Mouse (Mus musculus) CH12F3 (cell line): ENCODE measurements around the gene Notch2.

Source experiments
- in situ Hi-C: fragments of 300-500 bp; cut with MboI; formaldehyde crosslinking; loops from 2 replicates; pipeline ENCODE4 v1.14.3; 2020; ENCODE audit warnings: low sequenced_read_pairs

The Notch2 gene

DNA sequence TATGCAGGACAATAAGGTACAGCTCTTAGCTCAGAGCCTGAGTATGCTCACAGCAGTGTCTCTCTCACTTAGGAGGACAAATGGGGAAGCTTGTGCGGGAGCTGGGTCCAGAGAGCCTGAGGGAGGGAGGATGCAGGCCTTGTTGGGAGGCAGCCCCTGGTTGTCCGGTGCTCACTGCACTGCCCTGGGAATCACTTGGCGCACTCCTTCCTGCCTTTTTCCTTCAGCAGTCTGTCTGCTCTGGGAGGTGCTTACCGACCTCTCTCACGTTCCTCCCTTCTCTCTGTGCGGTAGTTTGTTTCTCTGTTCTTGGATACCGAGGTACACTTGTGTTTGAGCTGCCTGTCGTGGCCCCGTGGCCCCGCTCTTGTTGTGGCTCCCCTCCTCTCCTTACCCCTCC lies 131.9 kb downstream of the Notch2 start:
- in situ Hi-C loops, result no loop called here

DNA sequence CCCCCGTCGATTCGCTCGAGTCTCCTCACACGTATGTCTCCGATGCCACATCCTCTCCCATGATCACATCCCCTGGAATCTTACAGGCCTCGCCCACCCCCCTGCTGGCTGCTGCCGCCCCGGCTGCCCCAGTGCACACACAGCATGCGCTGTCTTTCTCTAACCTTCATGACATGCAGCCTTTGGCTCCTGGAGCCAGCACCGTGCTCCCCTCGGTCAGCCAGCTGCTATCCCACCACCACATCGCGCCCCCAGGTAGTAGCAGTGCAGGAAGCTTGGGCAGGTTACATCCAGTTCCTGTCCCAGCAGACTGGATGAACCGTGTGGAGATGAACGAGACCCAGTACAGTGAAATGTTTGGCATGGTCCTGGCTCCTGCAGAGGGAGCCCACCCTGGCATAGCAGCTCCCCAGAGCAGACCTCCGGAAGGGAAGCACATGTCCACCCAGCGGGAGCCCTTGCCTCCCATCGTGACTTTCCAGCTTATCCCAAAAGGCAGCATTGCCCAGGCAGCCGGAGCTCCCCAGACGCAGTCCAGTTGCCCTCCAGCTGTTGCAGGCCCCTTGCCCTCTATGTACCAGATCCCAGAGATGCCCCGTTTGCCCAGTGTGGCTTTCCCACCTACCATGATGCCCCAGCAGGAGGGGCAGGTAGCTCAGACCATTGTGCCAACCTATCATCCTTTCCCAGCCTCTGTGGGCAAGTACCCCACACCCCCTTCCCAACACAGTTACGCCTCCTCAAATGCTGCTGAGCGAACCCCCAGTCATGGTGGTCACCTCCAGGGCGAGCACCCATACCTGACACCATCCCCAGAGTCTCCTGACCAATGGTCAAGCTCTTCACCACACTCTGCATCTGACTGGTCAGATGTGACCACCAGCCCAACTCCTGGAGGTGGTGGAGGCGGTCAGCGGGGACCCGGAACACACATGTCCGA lies 133.4 kb downstream of the Notch2 start:
- in situ Hi-C loops, result no loop called here

DNA sequence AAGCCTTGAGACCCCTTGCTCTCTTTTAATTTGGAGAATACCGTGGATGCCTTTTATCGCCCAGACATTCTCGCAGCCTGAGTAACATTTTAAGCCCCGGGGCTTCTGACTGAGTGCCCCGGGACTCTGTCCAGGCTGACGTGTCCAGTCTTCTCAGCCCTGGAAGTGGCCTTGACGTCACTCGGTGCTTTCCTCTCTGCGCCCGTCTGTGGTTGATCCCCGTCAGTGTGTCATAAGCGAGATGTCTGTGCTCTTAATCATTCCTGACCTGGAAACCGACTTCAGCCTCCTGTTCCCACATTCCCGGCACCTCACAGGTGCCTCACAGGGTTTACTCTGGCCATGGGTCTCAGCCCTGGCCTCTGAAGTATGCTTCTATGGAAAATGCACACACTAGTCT lies 134.4 kb downstream of the Notch2 start:
- in situ Hi-C loops, result no loop called here

DNA sequence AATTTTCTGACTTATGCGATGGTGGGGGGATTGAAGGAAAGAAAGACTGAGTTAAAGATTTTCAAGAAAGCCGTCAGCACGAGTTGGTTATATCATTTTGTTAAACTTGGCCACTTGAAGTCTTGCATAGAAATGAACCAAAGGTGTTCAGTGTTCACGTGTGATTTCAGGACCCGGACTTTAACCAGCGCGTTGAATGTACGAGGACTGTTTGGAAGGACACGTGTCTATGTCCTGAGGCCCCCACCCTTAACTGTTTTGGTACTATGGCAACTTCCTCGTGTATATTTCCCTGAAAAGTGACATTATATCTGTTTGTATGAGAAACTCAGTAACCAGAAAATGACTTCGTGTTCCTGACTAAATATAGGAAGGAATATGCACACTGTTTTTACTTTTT lies 136.6 kb downstream of the Notch2 start:
- in situ Hi-C loops, result no loop called here

DNA sequence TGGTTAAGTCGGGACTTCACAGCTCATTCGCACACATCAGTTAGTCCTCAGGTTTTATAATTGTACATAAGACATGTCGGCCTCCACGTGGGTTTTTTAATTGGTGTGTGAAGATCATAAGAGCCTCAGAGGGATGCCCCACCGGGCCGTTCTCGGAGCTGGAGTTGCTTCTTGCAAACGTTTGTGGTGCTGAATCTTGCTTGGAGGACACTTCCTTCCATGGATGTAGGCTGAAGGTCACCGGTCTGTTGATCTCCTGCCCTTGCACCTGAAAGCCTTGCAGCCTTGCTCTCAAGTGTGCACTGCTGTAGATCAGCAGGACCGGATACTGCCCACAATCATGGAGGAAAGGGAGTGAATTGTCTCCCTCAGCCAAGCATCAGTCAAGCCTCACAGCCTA lies 137.7 kb downstream of the Notch2 start:
- in situ Hi-C loops, result no loop called here

DNA sequence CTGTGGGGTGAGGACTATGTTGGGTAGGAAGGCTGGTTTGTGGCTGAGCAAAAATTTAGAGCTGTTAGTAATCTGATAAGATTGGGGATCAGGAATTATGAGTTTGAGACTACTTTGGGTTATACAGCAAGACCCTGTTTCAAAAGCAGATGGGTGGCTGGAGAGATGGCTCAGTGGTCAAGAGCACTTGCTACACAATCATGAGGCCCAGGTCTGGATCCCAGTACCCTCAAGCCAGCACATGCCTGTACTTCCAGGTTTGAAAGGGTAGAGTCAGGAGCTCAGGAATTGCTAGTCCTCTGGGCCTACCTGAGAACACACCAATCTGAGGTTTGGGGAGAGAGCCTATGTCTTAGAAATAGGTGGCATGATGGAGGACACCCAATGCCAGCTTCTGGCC lies 140.1 kb downstream of the Notch2 start:
- in situ Hi-C loops, result no loop called here

DNA sequence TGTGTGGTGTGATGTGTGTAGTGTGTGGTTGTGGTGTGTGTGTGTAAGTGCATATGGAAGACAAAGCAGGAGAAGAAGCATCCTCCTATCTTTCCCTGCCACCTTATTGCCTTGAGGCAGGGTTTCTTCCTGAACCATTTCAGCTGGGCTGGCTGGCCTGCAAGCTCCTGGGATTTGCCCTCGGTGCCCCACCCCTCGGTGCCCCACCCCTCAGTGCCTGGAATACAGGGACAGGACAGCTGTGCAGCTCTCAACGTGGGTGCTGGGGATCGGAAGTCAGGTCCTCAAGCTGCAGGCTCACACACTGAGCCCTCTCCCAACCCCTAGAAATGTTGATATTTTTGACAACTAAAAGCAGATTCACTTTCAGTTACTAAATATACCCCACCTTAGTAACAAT lies 142.8 kb downstream of the Notch2 start:
- in situ Hi-C loops, result no loop called here

DNA sequence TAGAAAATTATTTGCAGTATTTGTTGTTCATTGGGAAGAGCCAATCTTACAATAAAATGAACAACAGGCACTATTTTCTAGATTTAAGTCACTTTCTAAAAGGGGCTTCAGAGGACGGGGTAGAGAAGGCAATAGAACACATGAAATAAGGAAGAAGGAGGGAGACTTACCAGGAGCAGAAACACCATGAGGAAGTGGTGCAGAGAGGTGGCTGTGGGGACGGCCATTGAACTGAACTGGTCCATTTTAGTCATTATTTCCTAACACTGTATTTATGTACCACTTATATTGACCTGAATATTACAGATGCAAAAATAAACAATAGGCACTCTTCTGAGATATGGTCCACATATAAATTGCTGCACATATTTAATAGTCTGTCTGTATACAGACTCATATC lies 143.7 kb downstream of the Notch2 start:
- in situ Hi-C loops, result no loop called here

DNA sequence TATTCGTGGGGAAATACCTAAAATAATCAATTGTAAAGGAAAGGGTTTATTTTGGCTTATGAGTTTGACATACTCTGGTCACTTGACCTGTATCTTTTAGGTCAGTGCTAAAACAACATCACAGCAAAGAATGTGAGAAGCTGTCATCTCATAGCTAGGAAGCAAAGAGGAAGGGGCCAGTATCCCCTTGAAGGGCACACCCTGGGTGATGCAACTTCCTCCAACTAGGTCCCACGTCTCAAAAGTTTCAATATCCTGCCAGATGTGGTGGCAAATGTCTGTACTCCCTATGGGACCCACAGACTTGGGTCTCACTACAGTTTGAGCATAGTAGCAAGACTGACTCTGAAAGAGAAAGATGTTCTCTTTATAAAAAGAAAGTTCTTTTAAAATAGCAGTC lies 144.3 kb downstream of the Notch2 start:
- in situ Hi-C loops, result no loop called here

DNA sequence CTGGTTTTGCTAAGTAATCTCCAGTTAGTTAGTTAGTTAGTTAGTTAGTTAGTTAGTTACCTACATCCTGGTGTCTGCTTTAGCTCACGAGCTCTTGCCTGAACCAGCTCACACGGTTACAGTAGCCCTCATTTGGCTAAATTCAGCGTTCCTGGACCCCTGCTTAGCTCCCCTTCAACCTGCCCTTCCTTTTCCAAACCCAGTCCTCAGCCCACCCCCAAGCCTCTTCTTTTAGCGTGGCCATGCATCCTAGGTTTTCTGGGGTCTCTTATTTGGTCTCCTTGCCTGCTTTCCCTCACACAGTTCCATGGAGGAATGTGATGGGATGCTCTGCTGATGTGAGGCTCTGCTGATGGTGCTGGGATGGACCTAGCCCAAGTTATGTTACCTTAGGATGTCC lies 145.3 kb downstream of the Notch2 start:
- in situ Hi-C loops, result no loop called here

DNA sequence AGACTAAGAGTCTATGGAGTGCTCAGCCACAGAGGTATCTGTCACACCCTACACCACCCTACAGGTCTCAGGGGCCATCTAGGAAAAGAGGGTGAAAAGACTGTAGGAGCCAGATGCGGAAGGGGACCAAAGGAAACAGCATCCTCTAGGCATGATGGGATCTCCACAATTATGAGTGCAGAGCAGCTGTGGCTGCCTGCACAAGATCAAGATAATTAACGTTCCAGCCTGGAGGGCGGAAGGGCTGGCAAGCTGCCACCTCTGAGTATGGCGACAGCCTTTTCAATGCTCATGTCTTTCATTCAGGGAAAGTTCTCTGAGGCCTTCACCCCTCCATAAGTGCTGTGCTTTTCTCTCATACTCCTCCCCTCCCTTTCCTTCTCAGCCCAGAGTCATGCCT lies 146.0 kb downstream of the Notch2 start:
- in situ Hi-C loops, result no loop called here

DNA sequence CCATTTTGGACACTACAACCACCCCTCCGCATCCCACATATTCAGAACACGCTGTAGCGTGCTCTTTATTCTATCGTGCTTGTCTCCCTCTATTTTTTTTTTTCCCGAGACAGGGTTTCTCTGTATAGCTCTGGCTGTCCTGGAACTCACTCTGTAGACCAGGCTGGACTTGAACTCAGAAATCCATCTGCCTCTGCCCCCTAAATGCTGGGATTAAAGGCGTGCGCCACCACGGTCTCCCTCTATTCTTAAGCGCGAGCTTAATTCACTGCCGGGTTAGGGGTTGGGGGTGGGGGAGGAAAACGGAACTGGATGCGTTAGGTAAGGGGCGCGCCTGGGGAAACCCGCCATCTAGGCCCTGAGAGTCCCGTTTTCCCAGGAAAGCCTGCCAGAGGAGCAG lies 147.0 kb downstream of the Notch2 start, which contains the start of gene Adam30:
Gene Adam30, plus strand, starts transcription at position 301 of the 400 bp plus-strand sequence.
- in situ Hi-C loops, result no loop called here

DNA sequence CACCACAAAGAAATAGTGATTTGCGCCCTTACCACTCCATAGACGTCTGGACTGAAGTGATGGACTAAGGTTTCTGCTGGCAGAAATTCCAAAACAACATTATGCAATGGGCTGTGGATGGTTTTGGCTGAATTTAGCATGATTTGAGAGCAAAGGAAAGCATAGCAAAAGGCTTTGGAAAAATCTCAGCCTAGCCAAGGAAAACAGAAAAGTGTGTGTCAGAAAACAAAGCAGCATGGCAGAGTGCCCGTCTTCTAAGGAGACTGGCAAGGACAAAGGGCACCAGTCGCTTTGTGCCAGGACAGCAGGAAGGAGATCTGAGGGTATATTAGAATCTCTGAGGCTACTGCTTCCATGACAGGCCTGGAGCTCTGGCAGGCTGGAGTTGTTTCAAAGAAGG lies 165.0 kb downstream of the Notch2 start:
- in situ Hi-C loops, result no loop called here

DNA sequence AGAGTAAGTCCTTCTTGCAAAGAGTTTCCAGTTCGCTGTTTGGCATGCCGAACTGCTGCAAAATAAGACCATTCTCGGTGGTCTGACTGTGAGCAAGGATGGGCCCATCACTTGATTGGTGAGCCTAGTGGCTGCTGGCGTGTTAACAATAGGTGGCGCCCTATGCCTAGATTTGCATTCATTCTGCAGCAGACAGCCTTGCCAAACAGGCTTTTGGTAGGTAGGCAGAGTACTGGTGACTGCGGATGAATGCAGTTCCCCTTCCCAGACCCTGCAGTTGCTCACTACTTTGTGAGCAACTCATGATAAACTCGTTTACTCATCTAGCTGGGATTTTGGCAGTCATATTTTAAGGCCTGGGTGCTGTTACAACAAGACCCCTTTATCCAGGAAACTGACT lies 167.5 kb downstream of the Notch2 start:
- in situ Hi-C loops, result no loop called here

DNA sequence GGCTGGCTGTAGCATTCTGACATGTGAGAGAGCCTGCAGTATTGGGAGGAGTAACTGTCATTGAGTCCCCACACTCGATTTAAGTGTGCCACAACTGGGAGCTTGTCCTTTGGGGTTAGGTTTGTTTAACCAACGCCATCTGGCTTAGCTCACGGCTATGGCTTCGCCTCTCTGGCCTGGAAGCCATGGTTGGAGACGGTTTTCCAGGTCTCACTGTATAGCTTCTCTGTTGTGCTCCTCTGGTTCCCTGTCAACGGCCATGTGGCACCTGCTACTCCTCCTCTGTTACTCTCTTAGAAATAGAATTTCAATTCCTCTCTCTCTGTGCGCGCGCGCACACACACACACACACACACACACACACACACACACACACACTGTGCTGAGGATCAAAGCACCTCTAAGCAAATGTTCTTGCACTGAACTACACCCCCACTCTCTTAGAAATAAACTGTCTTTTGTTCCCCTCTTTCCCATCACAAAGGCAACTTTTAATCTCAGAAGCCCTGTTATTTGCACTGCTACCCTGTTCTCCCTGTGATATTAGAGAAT lies 171.9 kb downstream of the Notch2 start:
- in situ Hi-C loops, result no loop called here

DNA sequence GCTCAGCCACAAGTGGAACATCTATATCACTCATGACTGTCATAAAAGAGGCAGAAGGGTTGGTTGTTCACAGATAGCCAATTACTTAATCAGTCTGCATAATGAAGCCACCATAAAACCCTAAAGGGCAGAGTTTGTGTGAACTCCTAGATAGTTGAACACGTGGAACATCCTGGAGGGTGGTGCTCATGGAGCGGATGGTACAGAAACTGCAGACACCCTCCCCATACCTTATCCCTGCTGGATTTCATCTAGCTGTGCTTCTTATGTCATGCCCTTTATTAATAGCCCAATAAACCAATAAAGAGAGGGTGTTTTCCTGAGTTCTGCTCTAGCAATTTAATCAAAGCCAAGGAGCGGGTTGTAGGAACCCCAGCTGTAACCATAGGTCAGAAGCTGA lies 174.4 kb downstream of the Notch2 start:
- in situ Hi-C loops, result no loop called here

DNA sequence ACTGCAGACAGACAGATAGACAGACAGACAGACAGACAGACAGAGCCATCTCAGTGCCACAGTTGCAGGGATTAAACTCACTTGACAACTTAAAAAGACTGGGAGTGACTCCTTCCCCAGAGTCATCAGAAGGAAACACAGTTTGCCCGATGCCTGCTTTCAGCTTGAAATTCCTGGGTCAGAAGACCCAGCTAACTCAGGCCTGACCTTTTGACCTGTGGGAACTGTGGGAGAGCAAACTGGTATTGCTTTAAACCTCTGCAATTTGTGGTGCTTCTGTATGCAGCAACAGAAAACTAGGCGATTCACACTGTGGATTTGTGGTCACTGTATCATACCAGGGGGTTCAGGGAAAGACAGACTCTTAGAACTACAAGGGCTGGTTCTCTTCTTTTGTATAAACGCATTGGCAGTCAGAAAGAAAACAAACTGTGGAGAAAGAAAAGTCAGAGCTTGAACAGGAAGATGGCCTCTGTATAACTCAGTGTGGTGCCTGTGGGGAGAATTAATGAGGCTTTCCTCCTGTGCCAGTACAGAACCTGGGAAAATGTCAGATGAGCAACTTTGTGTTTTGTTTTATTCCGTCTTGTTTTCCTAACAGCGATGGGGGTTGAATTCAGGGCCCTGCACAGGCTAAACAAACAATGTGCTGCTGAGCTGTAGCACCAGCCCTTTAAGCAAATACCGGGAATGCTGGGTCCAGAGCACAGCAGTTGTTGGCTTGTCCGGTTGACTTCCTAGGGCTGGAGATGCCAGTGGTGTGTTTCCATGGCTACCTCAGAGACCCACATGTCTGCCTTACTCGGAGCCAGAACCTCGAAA lies 184.6 kb downstream of the Notch2 start:
- in situ Hi-C loops, result no loop called here

DNA sequence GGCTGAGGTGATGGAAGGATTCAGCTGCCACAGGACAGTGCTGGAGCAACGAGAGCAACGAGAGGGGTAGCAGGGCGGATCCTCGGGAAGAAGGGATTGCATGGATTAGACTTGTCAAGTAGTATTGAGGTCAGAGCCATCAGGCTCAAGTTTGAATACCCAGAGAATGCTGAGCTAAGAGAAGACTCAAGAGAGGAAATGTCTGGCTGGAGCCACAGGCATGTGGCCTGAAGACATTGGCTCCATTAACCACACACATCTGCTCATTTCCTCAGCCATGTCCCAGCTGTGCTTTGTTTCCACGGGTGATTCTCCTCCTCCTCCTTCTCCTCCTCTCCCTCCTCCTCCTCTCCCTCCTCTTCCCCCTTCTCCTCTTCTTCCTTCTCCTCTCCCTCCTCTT lies 186.4 kb downstream of the Notch2 start:
- in situ Hi-C loops, result no loop called here
